Mouse (Mus musculus): ENCODE data around the gene Olfr1265.

Olfr1265 gene

GRCm38 (mm10) chr2:90035037-90035436 lies at the start of gene Olfr1265:
Olfr1265 (plus strand) TSS chr2:90035337.
- DNase-seq: no peak

GRCm38 (mm10) chr2:89990921-89991320 lies 44.2 kb upstream of the Olfr1265 start, which contains the start of gene Olfr1261:
Olfr1261 (plus strand) TSS chr2:89991221.
- no peak for DNase-seq

- no peak for DNase-seq
Observed at GRCm38 (mm10) chr2:89999845-90000244, 35.3 kb upstream of the Olfr1265 start, which contains the start of gene Olfr1262. Olfr1262 (plus strand) TSS chr2:90000145.

GRCm38 (mm10) chr2:90011831-90012230 lies 23.3 kb upstream of the Olfr1265 start, which contains the start of gene Olfr1263:
Olfr1263 (plus strand) TSS chr2:90012131.
- DNase-seq: no peak

GRCm38 (mm10) chr2:90025477-90025876 lies 9.7 kb upstream of the Olfr1265 start, which contains the start of gene Olfr1264:
Olfr1264 (minus strand) TSS chr2:90025577.
- no peak for DNase-seq

GRCm38 (mm10) chr2:90063494-90063893 lies 28.4 kb downstream of the Olfr1265 start, which contains the start of gene Olfr140:
Olfr140 (minus strand) TSS chr2:90063594.
- DNase-seq: no peak

GRCm38 (mm10) chr2:90070065-90070464 lies 34.9 kb downstream of the Olfr1265 start:
- no peak for DNase-seq
